Mouse (Mus musculus): ENCODE measurements around the gene Dlgap4. TPM values are rescaled to one million over a fixed set of nuclear protein-coding genes. Genes with fewer than 3 reads are reported as not detected.

Gene Dlgap4
- total and polyA plus RNA-seq, 2 experiments from 2014 or later = 166 to 173 TPM

DNA sequence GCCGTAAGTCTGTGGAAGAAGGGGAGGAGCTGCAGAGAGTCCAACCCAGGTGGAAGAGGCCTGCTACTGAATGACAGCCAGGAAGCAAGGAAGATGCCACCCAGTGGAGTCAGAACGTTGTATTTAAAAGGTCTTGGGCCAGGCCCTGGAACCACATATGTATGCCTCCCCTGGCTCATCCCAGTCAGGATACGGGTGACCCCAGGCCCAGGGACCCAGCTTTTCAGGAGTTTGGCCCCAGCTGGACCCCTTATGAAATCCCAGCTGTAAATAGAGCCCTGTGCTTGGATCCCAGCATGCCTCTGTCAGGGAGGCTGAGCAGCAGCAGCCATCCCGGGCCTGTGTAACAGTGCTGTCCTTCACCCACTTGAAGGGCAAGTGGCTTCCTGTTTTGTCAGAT, 151.2 kb downstream of the Dlgap4 start:
- H3K9me3 ChIP-seq (ENCODE audit: low read length) = no peaks in the 10 kb centered on the region
- ATAC-seq (no peak), DNase-seq (ENCODE audit: low spot score) (no peak)
- H3K4me2 ChIP-seq (ENCODE audit: low read depth, low read length) = no peak overlapping the region
- no peak overlapping the region for H3K4me3 ChIP-seq (ENCODE audit: low read length)
- H3K9ac ChIP-seq (replicated peaks; ENCODE audit: low read length) = no peak overlapping the region
- 67% methylated on average over 4 of the region's 4 CpGs for WGBS
- TF ChIP-seq CTCF (IDR thresholded peaks at IDR 0.05; ENCODE audit: low read depth) = no peak
- no peak overlapping the region for H3K27ac ChIP-seq
- peaks cover 36% of the 10 kb centered on the region for H3K36me3 ChIP-seq (ENCODE audit: insufficient read depth, low read length)
- no peaks in the 10 kb centered on the region for H3K27me3 ChIP-seq (ENCODE audit: insufficient read depth, low read length)
- no peaks in the 10 kb centered on the region for H3K4me1 ChIP-seq (ENCODE audit: insufficient read depth, low read length)

DNA sequence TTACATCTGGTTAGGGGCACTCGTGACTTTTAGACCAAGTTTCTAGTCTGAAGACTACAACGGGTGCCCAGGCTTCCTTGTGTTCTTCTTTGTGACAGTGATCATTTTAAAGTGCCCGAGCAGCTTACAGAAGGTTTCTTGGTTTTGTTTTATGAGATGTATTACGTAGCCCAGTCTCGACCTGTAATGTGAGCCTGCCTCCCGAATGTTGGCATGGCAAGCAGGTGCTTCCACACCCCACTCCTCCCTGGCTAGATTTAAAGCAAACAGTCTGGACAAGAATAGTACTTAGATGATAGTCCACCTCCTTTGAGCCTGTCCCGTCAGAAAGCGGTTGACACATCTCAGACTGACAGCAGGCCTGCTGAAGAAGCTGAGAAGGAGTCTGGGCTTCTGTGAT, 152.1 kb downstream of the Dlgap4 start:
- H3K36me3 ChIP-seq (ENCODE audit: insufficient read depth, low read length) = peaks cover 35% of the 10 kb centered on the region
- no peak for TF ChIP-seq CTCF (IDR thresholded peaks at IDR 0.05; ENCODE audit: low read depth)
- ATAC-seq (no peak), DNase-seq (ENCODE audit: low spot score) (no peak)
- H3K9ac ChIP-seq (replicated peaks; ENCODE audit: low read length) = no peak overlapping the region
- H3K4me2 ChIP-seq (ENCODE audit: low read depth, low read length) = no peak overlapping the region
- 87% methylated on average over 8 of the region's 8 CpGs for WGBS
- H3K4me3 ChIP-seq (ENCODE audit: low read length) = no peak overlapping the region
- no peak overlapping the region for H3K27ac ChIP-seq
- no peaks in the 10 kb centered on the region for H3K4me1 ChIP-seq (ENCODE audit: insufficient read depth, low read length)
- no peaks in the 10 kb centered on the region for H3K9me3 ChIP-seq (ENCODE audit: low read length)
- no peaks in the 10 kb centered on the region for H3K27me3 ChIP-seq (ENCODE audit: insufficient read depth, low read length)

DNA sequence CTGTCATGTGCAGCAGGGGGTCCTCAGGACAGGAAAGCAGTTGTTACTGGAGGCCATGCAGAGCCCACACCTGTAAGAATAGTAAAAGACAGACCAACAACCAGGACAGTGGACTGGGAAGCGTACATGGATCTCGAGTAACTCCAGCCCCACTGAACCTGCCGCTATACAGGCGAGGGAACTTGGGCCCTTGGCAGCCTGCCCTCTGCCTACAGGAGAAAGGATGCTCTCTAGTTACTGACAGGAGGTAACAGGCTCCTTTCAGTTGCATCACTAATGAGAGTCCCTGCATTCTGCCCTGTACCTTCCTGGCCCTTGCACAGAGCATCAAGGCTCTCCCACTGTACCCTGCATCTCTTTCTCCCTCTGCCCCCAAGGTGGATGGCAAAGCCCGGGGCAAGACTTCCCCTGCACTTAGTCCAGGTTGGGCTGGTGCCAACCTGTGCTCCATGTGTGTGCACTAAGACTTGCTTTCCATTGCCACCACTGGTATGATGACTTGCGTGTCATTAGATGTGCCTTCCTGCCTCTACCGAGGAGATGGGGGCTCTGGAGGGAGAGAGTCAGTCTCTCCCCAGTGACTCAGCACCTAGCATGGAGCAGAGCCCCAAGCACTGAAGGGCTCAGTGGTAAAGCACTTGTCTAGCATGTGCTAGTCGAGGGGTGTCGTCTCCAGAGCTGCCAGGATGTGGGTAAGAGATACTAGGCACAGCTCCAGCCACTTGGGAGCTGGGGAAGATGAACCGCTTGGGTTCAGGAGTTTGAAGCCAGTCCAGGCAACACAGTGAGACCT, 152.9 kb downstream of the Dlgap4 start:
- ATAC-seq = no peak
- 61% methylated on average over 10 of the region's 10 CpGs for WGBS
- Histone ChIP-seq H3K4me3 (ENCODE audit: low read length) (no peak overlapping the region), H3K27me3 (ENCODE audit: insufficient read depth, low read length) (no peaks in the 10 kb centered on the region), H3K4me1 (ENCODE audit: insufficient read depth, low read length) (no peaks in the 10 kb centered on the region), H3K9me3 (ENCODE audit: low read length) (no peaks in the 10 kb centered on the region), H3K36me3 (ENCODE audit: insufficient read depth, low read length) (peaks cover 26% of the 10 kb centered on the region; the same call in 1 of the 2 replicates), H3K4me2 (ENCODE audit: low read depth, low read length) (no peak overlapping the region), H3K27ac (no peak overlapping the region), H3K9ac (replicated peaks; ENCODE audit: low read length) (no peak overlapping the region)
- DNase-seq (ENCODE audit: low spot score) = no peak
- TF ChIP-seq CTCF (IDR thresholded peaks at IDR 0.05; ENCODE audit: low read depth) = no peak

DNA sequence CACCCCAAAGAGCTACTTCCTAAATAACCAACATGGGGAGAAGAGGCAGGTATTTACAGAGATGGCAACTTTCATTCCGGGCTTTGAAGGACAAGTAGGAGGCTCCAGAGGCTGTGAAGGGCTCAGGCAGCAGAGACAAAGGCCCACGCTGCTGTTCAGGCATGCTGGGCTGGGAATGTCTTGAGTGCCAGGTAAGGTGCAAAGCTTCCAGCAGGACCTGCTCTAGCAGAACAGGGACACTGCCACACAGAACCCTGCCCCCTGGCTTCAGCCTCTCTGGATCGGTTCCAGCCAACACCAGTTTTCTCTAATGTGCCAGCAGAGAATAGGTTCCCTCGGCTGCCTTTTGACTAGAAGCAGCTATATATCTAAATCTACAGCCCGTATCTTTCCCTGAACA, 153.6 kb downstream of the Dlgap4 start:
- no peak for ATAC-seq
- TF ChIP-seq CTCF (IDR thresholded peaks at IDR 0.05; ENCODE audit: low read depth) = no peak
- no peaks in the 10 kb centered on the region for H3K27me3 ChIP-seq (ENCODE audit: insufficient read depth, low read length)
- no peak for DNase-seq (ENCODE audit: low spot score)
- H3K4me1 ChIP-seq (ENCODE audit: insufficient read depth, low read length) = no peaks in the 10 kb centered on the region
- 53% methylated on average over 5 of the region's 5 CpGs for WGBS
- H3K9ac ChIP-seq (replicated peaks; ENCODE audit: low read length) = no peak overlapping the region
- no peak overlapping the region for H3K4me2 ChIP-seq (ENCODE audit: low read depth, low read length)
- no peak overlapping the region for H3K4me3 ChIP-seq (ENCODE audit: low read length)
- H3K36me3 ChIP-seq (ENCODE audit: insufficient read depth, low read length) = peaks cover 20% of the 10 kb centered on the region; the same call in 1 of the 2 replicates
- no peak overlapping the region for H3K27ac ChIP-seq
- no peaks in the 10 kb centered on the region for H3K9me3 ChIP-seq (ENCODE audit: low read length)

DNA sequence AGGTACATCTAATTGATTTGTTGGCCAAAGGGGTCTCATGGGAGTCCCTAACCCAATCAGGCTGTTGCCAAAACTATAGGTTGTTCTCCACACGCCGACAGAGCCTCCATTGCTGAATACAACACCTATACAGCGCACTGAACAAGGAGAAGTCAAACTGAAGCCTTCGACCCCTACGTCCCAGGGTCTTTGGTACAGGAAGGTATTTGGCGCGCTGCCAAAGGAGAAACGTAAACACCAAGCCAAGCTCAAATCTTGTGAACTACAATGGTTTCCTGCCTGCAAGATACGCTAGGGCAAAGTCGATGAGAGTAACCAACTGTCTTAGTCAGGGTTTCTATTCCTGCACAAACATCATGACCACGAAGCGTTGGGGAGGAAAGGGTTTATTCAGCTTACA, 155.8 kb downstream of the Dlgap4 start:
- Histone ChIP-seq H3K9ac (replicated peaks; ENCODE audit: low read length) (no peak overlapping the region), H3K4me3 (ENCODE audit: low read length) (no peak overlapping the region), H3K9me3 (ENCODE audit: low read length) (no peaks in the 10 kb centered on the region), H3K4me1 (ENCODE audit: insufficient read depth, low read length) (no peaks in the 10 kb centered on the region), H3K27me3 (ENCODE audit: insufficient read depth, low read length) (no peaks in the 10 kb centered on the region), H3K27ac (no peak overlapping the region), H3K4me2 (ENCODE audit: low read depth, low read length) (no peak overlapping the region), H3K36me3 (ENCODE audit: insufficient read depth, low read length) (no peaks in the 10 kb centered on the region)
- ATAC-seq (no peak), DNase-seq (ENCODE audit: low spot score) (no peak)
- no peak for TF ChIP-seq CTCF (IDR thresholded peaks at IDR 0.05; ENCODE audit: low read depth)
- WGBS = 80% methylated on average over 12 of the region's 12 CpGs

DNA sequence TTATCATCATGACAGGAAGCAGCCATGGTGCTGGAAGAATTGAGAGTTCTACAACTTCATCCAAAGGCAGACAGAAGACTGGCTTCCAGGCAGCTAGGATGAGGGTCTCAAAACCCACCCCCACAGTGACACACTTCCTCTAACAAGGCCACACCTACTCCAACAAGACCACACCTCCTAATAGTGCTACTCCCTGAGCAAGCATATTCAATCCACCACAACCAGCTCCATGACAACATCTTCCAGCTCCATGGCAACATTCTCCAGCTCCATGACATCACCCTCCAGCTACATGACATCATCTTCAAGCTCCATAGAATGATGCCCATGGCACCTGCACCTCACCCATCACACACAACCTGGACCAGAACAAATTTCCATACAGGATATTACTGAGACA, 160.0 kb downstream of the Dlgap4 start:
- ATAC-seq (no peak), DNase-seq (ENCODE audit: low spot score) (no peak)
- no peak overlapping the region for H3K4me2 ChIP-seq (ENCODE audit: low read depth, low read length)
- H3K27ac ChIP-seq = no peak overlapping the region
- H3K4me3 ChIP-seq (ENCODE audit: low read length) = no peak overlapping the region
- no peak overlapping the region for H3K9ac ChIP-seq (replicated peaks; ENCODE audit: low read length)
- H3K36me3 ChIP-seq (ENCODE audit: insufficient read depth, low read length) = no peaks in the 10 kb centered on the region
- no peaks in the 10 kb centered on the region for H3K27me3 ChIP-seq (ENCODE audit: insufficient read depth, low read length)
- 0 out of 2 replicates have a peak, but pooled peaks cover 6% of the 10 kb centered on the region for H3K4me1 ChIP-seq (ENCODE audit: insufficient read depth, low read length)
- TF ChIP-seq CTCF (IDR thresholded peaks at IDR 0.05; ENCODE audit: low read depth) = no peak
- no peaks in the 10 kb centered on the region for H3K9me3 ChIP-seq (ENCODE audit: low read length)
